Mouse (Mus musculus) G1E (cell line): ENCODE data around the gene Ccdc102a. TPM values are rescaled to one million over a fixed set of nuclear protein-coding genes. Genes with fewer than 3 reads are reported as not detected.
A peak's percentile ranks its signal among the peaks of the same experiment; 100 is the strongest.

ENCODE experiments used
- ATAC-seq: 2 replicates; pipeline ENCODE4 v1.8.0; 2016; ENCODE audit warnings: mild to moderate bottlenecking; ENCODE audit not compliant: insufficient number of reproducible peaks, poor library complexity, low FRiP score, severe bottlenecking; ENCODE audit errors: extremely low read depth
- DNase-seq: peaks from one replicate; pipeline ENCODE4 v3.0.0; 2012; ENCODE audit warnings: low spot score
- H3K27me3 ChIP-seq: 2 replicates; pipeline ENCODE4 v1.6.1; 2012; ENCODE audit warnings: mild to moderate bottlenecking, low read length, inconsistent platforms; ENCODE audit not compliant: insufficient read depth
- H3K36me3 ChIP-seq: replicated peaks from 2 replicates; pipeline ENCODE3; 2012; ENCODE audit warnings: mild to moderate bottlenecking, inconsistent platforms
- H3K4me1 ChIP-seq: 2 replicates; pipeline ENCODE4 v1.6.1; 2012; ENCODE audit warnings: low read depth, low read length, inconsistent platforms, mixed read lengths; ENCODE audit not compliant: insufficient read depth
- H3K4me3 ChIP-seq: 2 replicates; pipeline ENCODE4 v1.5.1; 2012; ENCODE audit warnings: low read depth, mild to moderate bottlenecking, inconsistent platforms, low read length, moderate library complexity, mixed read lengths
- H3K9me3 ChIP-seq: replicated peaks from 2 replicates; pipeline ENCODE4 v1.6.1; 2012; ENCODE audit warnings: inconsistent platforms
- CTCF ChIP-seq: IDR thresholded peaks from 2 replicates; pipeline ENCODE4 v1.5.1; 2012; ENCODE audit warnings: low read depth, low read length, inconsistent platforms, mixed read lengths
- GATA1 ChIP-seq: IDR thresholded peaks from 2 replicates; pipeline ENCODE4 v1.6.1; 2012; ENCODE audit warnings: borderline replicate concordance, low read length, inconsistent platforms, mixed read lengths
- GATA2 ChIP-seq: IDR thresholded peaks from 2 replicates; pipeline ENCODE4 v1.6.1; 2012; ENCODE audit warnings: low read depth, low read length, inconsistent platforms, borderline replicate concordance
- POLR2AphosphoS5 ChIP-seq: IDR thresholded peaks from 2 replicates; pipeline ENCODE4 v1.6.1; 2012; ENCODE audit warnings: low read depth, low read length, inconsistent platforms; ENCODE audit not compliant: insufficient replicate concordance
- TAL1 ChIP-seq: conservative IDR thresholded peaks from 2 replicates; pipeline ENCODE4 v1.6.1; 2012; ENCODE audit warnings: low read depth, low read length, inconsistent platforms, mixed read lengths
- polyA plus RNA-seq: library from polyadenylated mRNA; stranded (reverse); fragments of >175 nt; gene quantifications from 2 replicates; pipeline ENCODE4 v1.2.3, GENCODE M21; 2012
- total RNA-seq, 2 experiments: library from RNA; stranded (forward) in 1 of 2; stranded (reverse) in 1 of 2; fragments of 200-1000 nt in 1 of 2; fragments of >200 nt in 1 of 2; fragmentation: Nextera tagmentation in 1 of 2; gene quantifications; 2 replicates each; pipeline ENCODE4 v1.2.3; 2014 to 2017

The Ccdc102a gene
- 5.5 and 7.7 TPM in 2 replicates for total RNA-seq (2014; fragmentation: Nextera tagmentation)
- 3.3 and 4.5 TPM in 2 replicates for total RNA-seq (2017)
- 20.5 and 26.3 TPM in 2 replicates for polyA plus RNA-seq

DNA sequence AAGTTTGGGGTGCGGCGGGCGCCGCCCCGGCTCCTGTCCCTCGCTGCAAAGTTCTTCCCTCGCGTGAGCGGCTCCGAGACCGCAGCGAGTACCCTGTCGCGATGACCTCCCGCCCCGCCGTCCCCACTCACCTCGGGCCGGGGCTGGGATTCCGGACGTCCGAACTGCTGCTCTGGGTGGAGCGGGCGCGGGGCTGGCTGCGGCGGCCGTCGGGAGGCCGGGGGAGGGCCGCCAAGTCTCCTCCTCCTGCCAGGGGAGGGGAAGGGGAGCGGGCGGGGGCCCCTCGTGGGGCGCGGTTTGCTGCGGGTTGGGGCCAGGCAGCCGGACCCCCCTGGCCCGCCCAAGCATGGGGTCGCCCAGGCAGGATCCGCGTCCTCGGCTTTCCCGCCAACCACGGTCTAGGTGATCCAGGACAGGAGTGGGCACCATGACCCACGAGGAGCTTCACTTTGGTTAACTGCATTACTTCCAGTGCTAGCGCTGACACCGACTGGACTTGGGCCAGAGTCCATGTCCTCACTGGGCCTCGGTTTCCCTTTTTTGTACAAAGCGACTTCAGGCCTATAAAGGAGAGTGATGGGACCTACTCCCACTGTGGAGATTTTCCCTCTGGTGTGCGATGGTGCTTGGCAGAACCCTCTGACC, at the start of gene Ccdc102a:
Gene Ccdc102a (minus strand): TSS at position 248 of the 645 bp plus-strand sequence.
- DNase-seq (peak; percentile 57), ATAC-seq (no peak)
- Histone ChIP-seq H3K36me3 (peaks cover 28% of the 10 kb centered on the region), H3K4me1 (peaks cover 83% of the 10 kb centered on the region), H3K4me3 (peak within 1 kb of the TSS; percentile 79), H3K9me3 (peaks cover 9% of the 10 kb centered on the region), H3K27me3 (no peaks in the 10 kb centered on the region)
- no peak for TF ChIP-seq GATA2
- TF ChIP-seq TAL1, result no peak
- TF ChIP-seq CTCF, result no peak
- TF ChIP-seq GATA1, result no peak

DNA sequence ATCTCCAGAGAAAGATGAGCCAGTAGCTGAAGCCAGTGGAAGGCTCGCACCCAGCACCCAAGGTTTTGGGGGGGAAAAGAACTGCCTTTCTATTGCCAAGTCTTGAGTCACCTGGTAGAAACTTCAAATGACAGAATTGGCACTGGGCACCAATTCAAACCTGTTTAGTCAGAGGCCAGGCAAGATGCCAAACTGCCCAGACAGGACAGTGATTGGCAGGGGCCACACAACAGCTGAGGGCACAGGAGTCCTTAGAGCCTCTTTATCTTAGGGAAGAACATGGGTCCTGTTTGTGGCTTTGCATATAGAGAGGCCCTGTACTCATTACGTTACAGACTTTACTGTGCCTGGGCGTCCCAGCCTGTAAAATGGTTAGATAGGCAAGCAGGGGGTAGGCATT, 49.7 kb upstream of the Ccdc102a start:
- H3K9me3 ChIP-seq, result no peaks in the 10 kb centered on the region
- DNase-seq, result no peak
- H3K4me1 ChIP-seq, result peaks cover 89% of the 10 kb centered on the region
- H3K4me3 ChIP-seq, result no peak overlapping the region
- H3K27me3 ChIP-seq, result no peaks in the 10 kb centered on the region
- ATAC-seq, result no peak
- TF ChIP-seq GATA2, result no peak
- TF ChIP-seq TAL1, result no peak
- no peak for TF ChIP-seq GATA1
- TF ChIP-seq POLR2AphosphoS5, result no peak
- TF ChIP-seq CTCF, result no peak
- H3K36me3 ChIP-seq, result no peaks in the 10 kb centered on the region

- ATAC-seq, result no peak
- Histone ChIP-seq H3K36me3 (no peaks in the 10 kb centered on the region), H3K4me1 (peaks cover 90% of the 10 kb centered on the region), H3K9me3 (no peaks in the 10 kb centered on the region), H3K4me3 (no peak overlapping the region), H3K27me3 (no peaks in the 10 kb centered on the region)
- TF ChIP-seq CTCF (no peak), GATA2 (no peak), POLR2AphosphoS5 (no peak), GATA1 (no peak), TAL1 (no peak)
- DNase-seq, result no peak
Measured at GRCm38 (mm10) chr8:94967071-94967470, 49.2 kb upstream of the Ccdc102a start.

- Histone ChIP-seq H3K4me1 (peaks cover 90% of the 10 kb centered on the region), H3K9me3 (no peaks in the 10 kb centered on the region), H3K27me3 (no peaks in the 10 kb centered on the region), H3K36me3 (no peaks in the 10 kb centered on the region), H3K4me3 (no peak overlapping the region)
- TF ChIP-seq CTCF (peak; percentile 58; the same call in 1 of the 2 replicates), GATA2 (no peak)
- ATAC-seq (no peak), DNase-seq (no peak)
Measured at GRCm38 (mm10) chr8:94966578-94966977, 48.7 kb upstream of the Ccdc102a start.

DNA sequence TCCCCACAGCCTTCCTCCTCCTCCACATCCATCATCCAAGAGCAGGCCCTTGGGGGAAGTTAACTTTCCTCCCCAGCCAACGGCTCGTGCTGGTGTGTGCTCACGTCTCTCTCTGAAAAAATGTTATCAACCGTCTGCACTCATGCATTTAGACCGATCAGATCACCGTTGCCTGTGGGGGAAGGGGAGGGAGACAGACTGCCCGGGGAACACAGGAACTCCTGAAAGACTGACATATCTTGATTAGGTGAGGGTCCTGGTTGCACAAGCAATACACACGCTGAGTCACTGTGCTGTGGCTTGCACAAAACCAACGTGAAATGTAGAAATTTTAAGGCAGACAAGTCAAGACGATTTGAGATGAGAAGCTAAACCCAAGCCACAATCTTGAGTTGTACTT, 46.9 kb upstream of the Ccdc102a start:
- DNase-seq, result peak; percentile 71
- TF ChIP-seq TAL1, result peak; percentile 90
- no peak for TF ChIP-seq GATA1
- no peak for TF ChIP-seq POLR2AphosphoS5
- peak; percentile 36; the same call in 1 of the 2 replicates for TF ChIP-seq GATA2
- TF ChIP-seq CTCF, result no peak
- no peaks in the 10 kb centered on the region for H3K9me3 ChIP-seq
- peaks cover 88% of the 10 kb centered on the region for H3K4me1 ChIP-seq
- peak overlapping the region; percentile 16; the same call in 1 of the 2 replicates for H3K4me3 ChIP-seq
- H3K36me3 ChIP-seq, result no peaks in the 10 kb centered on the region
- peak; percentile 96 for ATAC-seq
- no peaks in the 10 kb centered on the region for H3K27me3 ChIP-seq

- Histone ChIP-seq H3K4me3 (no peak overlapping the region), H3K4me1 (peaks cover 71% of the 10 kb centered on the region), H3K9me3 (no peaks in the 10 kb centered on the region), H3K36me3 (no peaks in the 10 kb centered on the region), H3K27me3 (no peaks in the 10 kb centered on the region)
- DNase-seq, result no peak
- TF ChIP-seq POLR2AphosphoS5, result no peak
- TF ChIP-seq GATA2, result no peak
- no peak for TF ChIP-seq CTCF
- ATAC-seq, result no peak
Measured at GRCm38 (mm10) chr8:94962201-94962600, 44.3 kb upstream of the Ccdc102a start.

- H3K27me3 ChIP-seq, result no peaks in the 10 kb centered on the region
- H3K4me3 ChIP-seq, result no peak overlapping the region
- ATAC-seq (no peak), DNase-seq (no peak)
- no peaks in the 10 kb centered on the region for H3K36me3 ChIP-seq
- no peak for TF ChIP-seq GATA2
- no peak for TF ChIP-seq POLR2AphosphoS5
- TF ChIP-seq CTCF, result no peak
- TF ChIP-seq TAL1, result no peak
- no peak for TF ChIP-seq GATA1
- no peaks in the 10 kb centered on the region for H3K9me3 ChIP-seq
- H3K4me1 ChIP-seq, result peaks cover 53% of the 10 kb centered on the region
Measured at GRCm38 (mm10) chr8:94956078-94956574, 38.2 kb upstream of the Ccdc102a start.
